Mouse (Mus musculus) c-Kit-negative CD71-positive TER-119-positive erythroid progenitor cells, embryonic 14.5 days (primary cell): ENCODE measurements around the gene Abi2.
"Not testable (repeated sequence)": the region's sequence is repeated elsewhere in the genome, so short reads cannot be mapped to it uniquely, and the experiment has no call there.

ENCODE experiments used
- DNase-seq: peaks from one replicate; pipeline ENCODE4 v3.0.0-alpha.2; 2013; ENCODE audit warnings: low read depth, low spot score

Abi2 gene

DNA sequence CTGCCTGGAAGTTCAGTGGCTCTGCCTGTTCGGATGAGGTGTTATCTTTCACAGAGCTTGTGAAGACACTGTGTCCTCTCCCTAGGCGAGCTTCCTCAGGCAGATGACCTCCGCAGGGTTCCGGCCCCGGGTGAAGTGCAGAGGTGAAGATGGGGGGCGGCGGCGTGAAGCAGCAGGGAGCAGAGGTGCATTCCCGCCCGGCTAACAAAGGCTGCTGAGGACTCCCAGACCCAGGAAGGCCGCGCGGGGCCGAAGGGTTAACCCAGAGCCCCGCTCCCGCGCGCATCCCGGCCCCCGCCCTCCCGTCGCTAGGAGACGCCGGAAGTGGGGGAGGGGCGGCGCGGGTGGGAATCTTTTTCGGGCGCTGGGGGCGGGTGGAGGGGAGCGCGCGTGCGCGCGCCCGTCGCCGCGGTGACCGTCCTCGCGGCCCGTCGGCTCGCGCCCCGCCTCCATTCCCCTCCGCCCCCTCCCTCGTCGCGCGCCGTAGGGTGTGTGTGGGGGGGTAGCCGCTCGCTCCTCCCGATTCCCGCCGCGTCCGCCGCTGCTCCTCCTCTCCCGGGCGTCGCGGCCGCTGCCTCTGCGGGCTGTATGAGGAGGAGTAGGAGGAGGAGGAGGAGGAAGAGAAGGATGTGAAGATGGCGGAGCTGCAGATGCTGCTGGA is at the start of gene Abi2:
Gene Abi2, plus strand, starts transcription at position 452 of the 661 bp plus-strand sequence.
- DNase-seq, result peak; percentile 26

DNA sequence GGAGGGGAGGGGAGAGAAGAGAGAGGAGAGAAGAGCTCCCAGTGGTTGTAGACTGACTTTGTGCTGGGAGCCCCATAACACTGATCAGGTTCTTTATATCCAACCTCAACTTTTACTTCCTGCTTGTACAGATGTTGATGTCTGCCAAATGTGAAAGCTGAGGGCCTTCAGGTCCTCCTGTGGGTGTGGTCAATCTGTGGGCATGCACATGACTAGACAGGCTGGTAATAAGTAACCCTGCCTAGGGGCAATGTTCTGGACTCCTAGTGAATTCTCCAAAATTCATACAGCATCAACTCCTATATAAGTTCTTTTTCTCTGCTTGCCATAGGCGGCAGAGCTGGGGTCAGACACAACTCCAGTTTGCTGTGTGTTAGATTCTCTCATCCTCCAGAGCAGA is 47.8 kb upstream of the Abi2 start:
- no peak for DNase-seq

DNA sequence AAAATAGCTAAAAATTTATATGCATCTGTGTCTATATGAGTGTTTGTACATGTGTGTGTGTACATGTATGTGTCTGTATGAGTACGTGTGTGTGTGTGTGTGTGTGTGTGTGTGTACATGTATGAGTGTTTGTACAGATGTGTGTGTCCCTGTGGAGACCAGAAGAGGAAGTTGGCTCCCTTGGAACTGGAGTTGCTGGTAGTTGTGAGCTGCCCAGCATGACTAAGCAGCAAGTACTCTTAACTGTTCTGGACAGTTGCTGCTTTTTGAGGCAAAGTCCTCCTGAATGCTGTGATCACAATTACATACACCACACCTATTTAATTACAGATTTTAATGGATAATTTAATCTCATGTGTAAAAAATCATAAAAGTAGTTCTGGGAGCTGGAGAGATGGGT is 32.9 kb upstream of the Abi2 start:
- no peak for DNase-seq

DNA sequence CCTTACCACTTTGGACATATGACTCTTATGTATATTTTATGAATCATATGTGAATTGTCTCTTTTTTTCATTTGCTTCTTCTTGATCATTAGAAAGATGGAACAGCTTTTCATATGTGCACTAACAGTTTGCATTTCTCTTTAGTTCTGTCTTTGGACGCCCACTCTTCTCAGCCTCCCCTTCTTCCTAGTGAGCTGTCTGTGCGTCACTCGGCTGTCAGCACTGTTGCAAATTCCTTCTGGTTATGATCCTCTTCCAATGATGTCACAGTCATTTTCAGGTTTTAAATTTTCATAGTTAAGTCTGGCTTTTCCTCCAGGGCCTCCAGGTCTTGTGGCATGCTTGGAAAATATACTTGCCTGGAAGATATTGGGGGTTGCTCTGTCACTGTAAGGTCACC is 27.5 kb upstream of the Abi2 start:
- no peak for DNase-seq

GRCm38 (mm10) chr1:60404848-60405247 is 4.6 kb upstream of the Abi2 start:
- no peak for DNase-seq

DNA sequence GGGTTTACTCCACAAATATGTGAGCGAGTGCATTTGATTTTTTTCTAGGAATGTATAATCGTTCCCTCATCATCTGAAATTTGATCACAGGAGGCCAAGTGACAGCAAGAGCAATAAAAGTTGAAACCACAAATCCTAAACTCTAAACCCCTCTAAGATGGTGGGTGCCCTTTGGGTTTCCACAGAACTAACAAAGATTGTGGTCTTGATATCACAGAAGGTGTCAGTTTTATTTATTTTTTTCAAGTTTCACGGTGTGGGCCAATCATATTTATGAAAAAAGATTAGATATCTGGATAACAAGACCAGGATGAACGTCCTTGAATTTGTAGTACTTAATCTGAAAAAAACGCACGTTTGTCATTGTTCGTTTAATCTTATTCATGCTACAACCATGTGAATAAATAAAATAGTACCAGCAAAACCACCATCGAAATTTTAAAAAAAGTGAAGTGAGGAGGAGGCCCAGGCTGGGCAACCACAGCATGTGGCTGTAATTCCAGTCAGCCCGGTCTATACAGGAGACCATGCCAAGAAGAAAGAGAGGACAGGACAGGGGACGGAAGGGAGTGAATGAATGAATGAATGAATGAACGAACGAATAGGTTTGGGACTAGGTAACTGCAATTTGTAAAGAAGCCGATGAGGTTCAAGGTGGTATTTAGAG is 785 bp upstream of the Abi2 start:
- DNase-seq, result no peak

GRCm38 (mm10) chr1:60409928-60410817 is 754 bp downstream of the Abi2 start:
- DNase-seq, result no peak

GRCm38 (mm10) chr1:60416724-60417123 is 7.3 kb downstream of the Abi2 start:
- DNase-seq, result no peak

DNA sequence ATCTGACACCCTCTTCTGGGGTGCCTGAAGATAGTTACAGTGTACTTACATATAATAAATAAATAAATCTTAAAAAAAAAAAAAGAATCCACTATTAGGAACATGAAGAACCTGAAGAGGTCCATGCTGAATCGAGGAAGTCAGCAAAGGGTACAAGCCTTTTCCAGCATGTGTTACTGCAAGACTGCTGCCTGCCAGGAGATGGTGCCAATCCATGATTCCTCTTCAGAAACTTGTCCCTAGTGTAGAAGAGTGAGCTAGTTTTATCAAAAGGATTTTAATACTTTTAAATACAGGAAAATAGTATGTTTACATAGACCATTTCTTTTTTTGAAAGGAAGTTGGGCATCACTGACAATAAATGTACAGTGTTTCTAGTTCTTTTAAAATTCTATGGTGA is 14.5 kb downstream of the Abi2 start:
- no peak for DNase-seq

- DNase-seq, result no peak
Measured at GRCm38 (mm10) chr1:60428341-60428740, 18.9 kb downstream of the Abi2 start.

DNA sequence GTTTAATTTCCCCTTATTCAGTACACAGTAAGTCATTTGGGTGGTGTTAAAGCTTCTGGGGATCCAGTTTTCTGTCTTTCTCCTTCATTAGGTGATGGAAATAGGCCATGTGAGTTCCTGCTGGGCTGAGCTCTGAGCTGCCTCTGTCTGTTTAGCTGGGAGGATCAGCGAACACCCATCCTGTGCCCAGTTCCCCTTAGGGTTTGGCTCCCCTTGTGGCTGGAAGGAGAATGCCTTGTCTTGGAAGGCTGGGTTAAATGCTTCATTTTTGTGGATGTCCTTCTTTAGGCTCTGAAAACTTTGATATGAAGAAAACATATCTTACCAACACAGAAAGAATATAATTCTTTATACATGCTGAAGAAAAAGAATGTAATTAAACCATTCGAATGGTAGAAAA is 19.5 kb downstream of the Abi2 start:
- DNase-seq, result no peak

GRCm38 (mm10) chr1:60431531-60431930 is 22.1 kb downstream of the Abi2 start:
- DNase-seq, result no peak

DNA sequence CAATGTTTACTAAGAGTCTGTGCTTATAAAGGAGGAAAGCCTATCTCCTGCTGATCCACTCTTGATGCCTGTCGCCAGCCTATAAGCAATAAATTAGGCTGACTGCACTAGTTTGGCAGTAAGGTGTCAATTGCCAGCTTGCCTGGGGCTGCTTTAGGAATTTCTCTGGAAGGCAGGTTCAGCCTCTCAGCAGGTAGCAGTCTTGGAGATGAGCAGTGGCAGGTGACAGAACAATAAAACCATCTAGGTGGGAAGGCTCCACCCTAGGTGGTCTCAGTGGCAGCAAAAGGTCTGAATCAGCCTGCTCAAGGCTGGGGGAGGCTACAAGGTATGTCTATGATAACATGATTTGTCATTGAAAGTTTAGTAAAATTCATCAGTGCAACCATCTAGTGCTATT is 23.1 kb downstream of the Abi2 start:
- no peak for DNase-seq

GRCm38 (mm10) chr1:60441438-60441837 is 32.0 kb downstream of the Abi2 start:
- not testable (repeated sequence) for DNase-seq

GRCm38 (mm10) chr1:60447067-60447466 is 37.6 kb downstream of the Abi2 start:
- DNase-seq, result no peak

- no peak for DNase-seq
Measured at GRCm38 (mm10) chr1:60449896-60450295, 40.5 kb downstream of the Abi2 start.

- no peak for DNase-seq
Measured at GRCm38 (mm10) chr1:60460623-60461022, 51.2 kb downstream of the Abi2 start.

DNA sequence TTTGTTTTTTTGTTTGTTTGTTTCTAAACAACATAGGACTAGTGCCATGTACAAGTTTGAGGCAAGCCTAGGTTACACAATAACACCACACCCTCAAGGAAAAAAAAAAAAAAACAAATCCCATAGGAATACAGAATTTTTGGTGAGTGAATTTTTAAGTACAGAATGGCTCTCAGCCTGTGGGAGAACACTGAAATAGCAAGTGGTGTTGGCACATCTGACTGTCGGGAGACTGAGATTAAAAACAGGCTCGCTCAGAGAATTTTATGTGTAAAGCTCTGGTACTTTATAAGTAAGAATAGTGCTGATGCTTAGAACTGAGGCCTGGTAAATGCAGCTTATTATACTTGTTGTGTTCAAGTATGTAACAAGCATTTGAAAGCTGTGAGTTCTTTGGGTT is 60.1 kb downstream of the Abi2 start:
- DNase-seq, result no peak

- DNase-seq, result no peak
Measured at GRCm38 (mm10) chr1:60470541-60470940, 61.1 kb downstream of the Abi2 start.

DNA sequence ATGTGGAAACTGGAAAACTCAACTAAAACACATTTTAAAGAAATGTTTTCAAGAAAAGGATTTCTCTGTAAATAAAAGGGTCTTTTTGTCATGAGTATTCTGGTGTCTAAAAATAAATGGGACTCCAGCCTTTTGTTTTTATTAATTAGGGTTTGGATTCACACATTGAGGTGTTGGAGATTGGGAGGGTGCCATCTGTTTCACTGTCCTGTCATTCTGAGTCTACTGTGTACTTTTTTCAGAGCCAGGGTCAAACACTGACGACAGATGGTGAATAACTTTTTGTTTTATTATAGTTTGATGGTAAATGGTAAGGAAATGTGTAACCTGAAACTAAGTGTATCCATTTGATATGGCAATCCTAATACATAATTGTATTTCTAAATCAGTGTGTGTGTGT is 72.1 kb downstream of the Abi2 start:
- no peak for DNase-seq

GRCm38 (mm10) chr1:60482881-60483280 is 73.5 kb downstream of the Abi2 start:
- DNase-seq, result no peak

DNA sequence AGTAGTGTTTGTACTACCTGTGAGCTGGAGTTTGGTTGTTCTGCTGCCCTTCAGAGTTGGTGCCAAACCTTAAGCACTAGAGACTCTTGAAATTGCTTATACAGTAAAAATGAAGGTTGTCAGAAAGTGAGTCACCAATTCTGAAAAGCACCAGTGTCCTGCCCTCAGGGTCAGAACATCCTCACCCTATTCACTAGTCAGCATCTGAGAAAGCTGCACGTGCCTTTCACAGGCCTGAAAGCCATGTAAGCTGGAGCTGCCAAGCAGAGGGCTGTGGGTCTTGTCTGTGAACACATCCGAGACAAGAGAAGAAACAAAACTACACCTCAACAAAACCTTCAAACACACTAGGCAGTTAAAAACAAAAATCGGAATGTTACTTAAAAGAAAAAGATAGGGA is 76.2 kb downstream of the Abi2 start:
- no peak for DNase-seq

DNA sequence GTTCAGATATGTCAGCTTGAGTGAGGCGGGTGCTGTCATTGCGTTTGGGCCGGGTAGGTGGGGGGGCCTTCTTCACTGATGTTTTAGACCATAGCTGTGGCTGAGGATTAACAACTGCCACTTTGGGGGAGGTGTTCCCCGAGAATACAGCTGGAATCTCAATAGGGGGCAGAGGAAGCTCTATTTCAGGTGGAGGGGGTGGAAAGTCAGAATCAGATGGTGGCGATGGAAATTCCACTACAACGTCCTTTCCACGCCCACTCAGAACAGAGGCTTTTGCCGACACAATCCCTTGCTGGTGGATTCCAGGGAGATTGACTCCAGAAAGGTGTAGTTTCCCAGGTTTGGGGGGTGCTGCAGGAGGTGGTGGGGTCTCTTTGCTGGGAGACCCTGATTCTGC is 79.2 kb downstream of the Abi2 start:
- no peak for DNase-seq
